Mouse (Mus musculus) liver, embryonic 13.5 days (tissue): ENCODE measurements around the gene Mreg. TPM values are rescaled to one million over a fixed set of nuclear protein-coding genes. Genes with fewer than 3 reads are reported as not detected.

Experiments
- ATAC-seq: fragments of 200-750 bp; cut with Nextera tagmentation; 2 replicates; pipeline ENCODE4 v1.8.0; 2017; ENCODE audit warnings: low read depth, mild to moderate bottlenecking, moderate number of reproducible peaks, moderate library complexity
- DNase-seq: peaks from one replicate; pipeline ENCODE4 v3.0.0; 2022
- H3K27ac ChIP-seq: fragments of 300-500 bp; sonication (generic); 2 replicates; pipeline ENCODE4 v1.5.1; 2015; ENCODE audit warnings: moderate library complexity, mild to moderate bottlenecking, inconsistent platforms
- H3K27me3 ChIP-seq: fragments of 300-500 bp; sonication (generic); 2 replicates; pipeline ENCODE4 v1.6.1; 2015; ENCODE audit warnings: mild to moderate bottlenecking, inconsistent platforms
- H3K36me3 ChIP-seq: fragments of 300-500 bp; sonication (generic); 2 replicates; pipeline ENCODE4 v1.6.1; 2015; ENCODE audit warnings: mild to moderate bottlenecking, inconsistent platforms
- H3K4me1 ChIP-seq: fragments of 300-500 bp; sonication (generic); replicated peaks from 2 replicates; pipeline ENCODE4 v1.6.1; 2015; ENCODE audit warnings: inconsistent platforms
- H3K4me2 ChIP-seq: fragments of 300-500 bp; sonication (generic); 2 replicates; pipeline ENCODE4 v1.6.1; 2015; ENCODE audit warnings: inconsistent platforms, mild to moderate bottlenecking, moderate library complexity
- H3K4me3 ChIP-seq: fragments of 300-500 bp; sonication (generic); replicated peaks from 2 replicates; pipeline ENCODE4 v1.5.1; 2015; ENCODE audit warnings: mild to moderate bottlenecking, inconsistent platforms
- H3K9ac ChIP-seq: fragments of 300-500 bp; sonication (generic); 2 replicates; pipeline ENCODE4 v1.6.1; 2015; ENCODE audit warnings: mild to moderate bottlenecking, inconsistent platforms
- H3K9me3 ChIP-seq: fragments of 300-500 bp; sonication (generic); replicated peaks from 2 replicates; pipeline ENCODE4 v1.6.1; 2016; ENCODE audit warnings: inconsistent platforms
- WGBS: fragments of 180-500 bp; shearing (Covaris S2); methylation state at CpG from one replicate; pipeline ENCODE4 v1.1.7; 2015; ENCODE audit not compliant: insufficient replicate concordance; 5-methylcytosine and 5-hydroxymethylcytosine counted together
- polyA plus RNA-seq: library from polyadenylated mRNA; unstranded; fragments of >200 nt; fragmentation: Nextera tagmentation; extraction: Ambion mirVana; gene quantifications from 2 replicates; pipeline ENCODE4 v1.2.1, GENCODE M21; 2015

Mreg gene
- polyA plus RNA-seq, 1 experiment from 2014 or later: 5.1 TPM

DNA sequence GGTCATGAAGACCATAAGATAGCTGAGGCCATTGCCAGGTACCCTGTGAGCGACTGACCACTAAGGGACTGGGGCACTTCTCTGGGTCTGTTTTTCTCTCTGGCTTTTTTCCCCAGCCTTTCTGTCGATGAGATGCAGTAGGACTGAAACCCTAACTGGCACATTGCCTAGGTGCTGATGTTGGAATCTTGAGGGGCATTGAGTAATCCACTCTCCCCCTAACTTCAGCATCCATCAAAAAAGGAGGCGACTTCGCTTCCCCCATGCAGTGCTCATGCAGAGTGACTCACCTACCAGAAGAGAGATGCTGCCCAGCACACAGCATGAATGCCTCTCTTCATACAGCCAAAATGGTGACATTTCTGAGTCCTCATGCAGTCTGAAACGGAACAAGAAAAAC is 97.9 kb downstream of the Mreg start:
- ATAC-seq (no peak), DNase-seq (no peak)
- H3K36me3 ChIP-seq: no peaks in the 10 kb centered on the region

More for the DNA sequence above, 97.9 kb downstream of the Mreg start:
- Histone ChIP-seq H3K27ac (no peak overlapping the region), H3K9me3 (no peaks in the 10 kb centered on the region), H3K4me1 (no peaks in the 10 kb centered on the region), H3K4me2 (no peak overlapping the region), H3K27me3 (no peaks in the 10 kb centered on the region), H3K4me3 (no peak overlapping the region), H3K9ac (no peak overlapping the region)
- 76% methylated on average over 5 of the region's 5 CpGs for WGBS

Other genes starting within 250 kb of the Mreg start
- gene Pecr, start 72.0 kb upstream of the Mreg start, polyA plus RNA-seq: 42.6 and 46.1 TPM in 2 replicates
- 0.48 and 0.96 TPM in 2 replicates for gene Tmem169, start 72.1 kb upstream of the Mreg start, polyA plus RNA-seq
- 24.0 and 27.9 TPM in 2 replicates for gene Xrcc5, start 95.1 kb upstream of the Mreg start, polyA plus RNA-seq